Mouse (Mus musculus): ENCODE data around the gene Rnase2b. TPM values are rescaled to one million over a fixed set of nuclear protein-coding genes. Genes with fewer than 3 reads are reported as not detected.
A peak's percentile ranks its signal among the peaks of the same experiment; 100 is the strongest.
"Not testable (repeated sequence)": the region's sequence is repeated elsewhere in the genome, so short reads cannot be mapped to it uniquely, and the experiment has no call there.

Rnase2b gene
- polyA plus RNA-seq, 1 experiment, result not detected

DNA sequence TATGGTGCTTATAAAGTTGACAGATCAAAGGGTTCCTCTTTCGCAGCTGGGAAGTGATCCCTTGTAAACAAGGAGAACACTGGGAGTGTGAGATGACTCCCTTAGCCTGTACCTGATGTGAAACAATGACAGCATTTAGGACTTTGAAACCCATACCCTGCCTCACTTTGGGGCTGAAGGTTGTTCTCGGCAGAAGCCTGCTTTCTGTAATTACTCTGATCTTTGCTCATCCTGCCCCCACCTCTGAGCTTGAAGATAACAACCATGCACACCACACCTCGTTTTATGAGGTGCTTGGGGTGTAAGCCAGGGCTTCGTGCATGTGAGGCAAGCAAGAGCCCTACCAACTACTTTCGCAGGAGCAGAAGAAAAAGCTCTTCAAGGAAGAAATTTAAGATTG lies 12.9 kb upstream of the Rnase2b start:
- WGBS, result 13% methylated on average over 5 of the region's 5 CpGs
- DNase-seq (ENCODE audit: low read depth, low spot score), result peak; percentile 38

DNA sequence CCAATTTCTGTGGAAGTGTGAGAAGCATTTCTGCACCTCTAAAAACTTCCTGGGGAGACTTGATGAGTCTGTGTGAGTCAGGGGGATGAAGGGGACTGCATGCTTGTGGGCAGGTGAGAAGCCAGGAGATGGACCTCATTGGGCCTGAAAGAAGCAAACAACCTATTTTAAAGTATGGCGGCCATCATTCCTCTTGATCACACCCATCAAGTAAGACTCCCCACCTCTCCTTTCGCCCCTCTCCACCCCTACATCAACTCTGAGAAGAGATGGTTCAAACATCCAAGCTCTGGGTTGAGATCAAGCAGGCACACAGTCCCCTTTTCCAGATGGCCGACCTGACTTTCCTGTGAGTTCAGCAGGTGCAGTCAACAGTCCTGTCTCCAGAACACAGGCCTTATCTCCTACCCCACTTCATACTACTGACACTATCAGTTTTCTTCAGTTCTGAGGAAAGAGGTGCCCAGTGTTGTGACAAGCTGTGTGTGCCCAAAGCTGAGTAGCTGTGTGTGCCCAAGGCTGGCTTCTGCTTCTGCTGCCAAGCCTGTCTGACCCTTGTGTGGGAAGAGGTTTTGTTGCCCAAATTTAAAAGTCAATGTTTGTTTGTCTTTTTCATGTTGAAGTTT lies 11.7 kb upstream of the Rnase2b start:
- 88% methylated on average over 3 of the region's 3 CpGs for WGBS
- no peak for DNase-seq (ENCODE audit: low read depth, low spot score)

DNA sequence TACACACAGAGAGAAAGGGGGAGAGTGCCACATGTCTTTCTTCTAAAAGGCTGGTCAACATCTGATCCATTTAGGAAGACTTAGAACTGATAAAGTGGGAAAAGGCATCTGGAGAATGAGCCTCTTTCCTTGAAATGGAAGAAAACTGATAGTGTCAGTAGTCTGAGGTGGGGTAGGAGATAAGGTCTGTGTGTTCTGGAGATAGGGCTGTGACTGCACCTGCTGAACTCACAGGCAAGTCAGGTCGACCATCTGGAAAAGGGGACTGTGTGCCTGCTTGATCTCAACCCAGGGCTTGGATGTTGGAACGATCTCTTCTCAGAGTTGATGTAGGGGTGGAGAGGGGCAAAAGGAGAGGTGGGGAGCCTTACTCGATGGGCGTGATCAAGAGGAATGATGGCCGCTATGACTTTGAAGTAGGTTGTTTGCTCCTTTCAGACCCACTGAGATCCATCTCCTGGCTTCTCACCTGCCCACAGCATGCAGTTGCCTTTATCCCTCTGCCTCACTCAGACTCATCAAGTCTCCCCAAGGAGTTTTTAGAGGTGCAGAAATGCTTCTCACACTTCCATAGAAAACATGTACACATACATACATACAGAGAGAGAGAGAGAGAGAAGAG lies 9.7 kb upstream of the Rnase2b start:
- 59% methylated on average over 5 of the region's 5 CpGs for whole genome bisulfite sequencing
- no peak for DNase-seq (ENCODE audit: low read depth, low spot score)

DNA sequence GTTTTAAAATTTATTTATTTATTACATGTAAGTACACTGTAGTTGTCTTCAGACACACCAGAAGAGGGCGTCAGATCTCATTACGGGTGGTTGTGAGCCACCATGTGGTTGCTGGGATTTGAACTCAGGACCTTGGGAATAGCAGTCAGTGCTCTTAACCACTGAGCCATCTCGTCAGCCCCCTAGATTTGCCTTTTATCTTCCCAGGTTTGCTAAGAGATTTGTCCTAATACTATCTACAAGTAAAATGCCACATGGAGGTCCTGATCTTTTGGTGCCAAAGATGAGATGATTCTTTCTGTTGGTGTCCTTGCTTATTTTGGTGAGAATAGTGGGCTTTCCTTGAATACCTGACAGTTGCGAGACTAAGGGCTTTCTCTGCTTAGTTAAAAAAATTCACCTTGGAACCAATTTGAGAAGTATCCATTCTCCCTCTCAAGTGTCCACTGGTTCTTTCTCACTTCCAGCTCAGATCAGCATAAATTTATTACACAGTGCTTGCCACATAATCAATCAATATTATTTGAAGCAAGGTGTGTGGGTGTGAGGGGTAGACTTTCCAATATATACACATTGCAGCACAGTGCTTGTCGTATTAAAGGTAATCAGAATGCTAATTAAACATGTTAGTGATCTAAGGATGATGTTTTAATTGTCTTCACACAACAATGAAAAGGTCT lies 5.9 kb upstream of the Rnase2b start:
- WGBS, result 82% methylated on average over 5 of the region's 5 CpGs
- DNase-seq (ENCODE audit: low read depth, low spot score), result no peak

DNA sequence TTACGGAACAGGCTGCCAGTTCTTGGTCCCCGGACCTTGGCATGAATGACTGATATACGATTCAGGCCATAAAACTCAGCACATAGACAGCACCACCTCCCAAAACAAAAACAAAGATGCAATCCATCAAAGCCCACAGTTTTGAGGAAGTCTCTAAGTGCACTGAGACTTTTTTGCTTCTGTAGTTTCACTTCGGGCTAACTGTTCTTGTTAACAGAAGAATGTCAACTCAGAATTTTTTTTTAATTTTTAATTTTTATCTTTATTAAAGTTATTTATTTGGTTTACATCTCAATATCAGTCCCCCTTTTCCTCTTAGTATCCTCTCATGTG lies 5.4 kb upstream of the Rnase2b start:
- DNase-seq (ENCODE audit: low read depth, low spot score), result no peak
- 29% methylated on average over 4 of the region's 4 CpGs for WGBS

DNA sequence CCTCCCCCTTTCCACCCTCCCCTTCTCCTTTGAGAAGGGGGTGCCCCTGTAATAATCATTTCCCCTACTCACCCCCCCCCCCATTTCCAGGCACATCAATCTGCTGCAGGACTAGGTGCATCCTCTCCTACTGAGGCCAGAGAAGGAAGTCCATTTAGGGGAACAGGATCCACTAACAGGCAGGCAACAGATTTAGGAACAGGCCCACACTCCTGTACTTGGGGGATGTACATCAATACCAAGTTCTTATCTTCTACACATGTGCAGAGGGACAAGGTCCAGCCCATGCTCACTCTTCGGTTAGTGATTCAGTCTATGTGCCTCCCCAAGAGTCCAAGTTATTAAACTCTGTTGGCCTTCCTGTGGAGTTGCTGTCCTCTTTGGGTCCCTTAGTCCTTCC lies 5.0 kb upstream of the Rnase2b start:
- DNase-seq (ENCODE audit: low read depth, low spot score), result no peak
- WGBS, result 85% methylated on average over 1 of the region's 1 CpGs

DNA sequence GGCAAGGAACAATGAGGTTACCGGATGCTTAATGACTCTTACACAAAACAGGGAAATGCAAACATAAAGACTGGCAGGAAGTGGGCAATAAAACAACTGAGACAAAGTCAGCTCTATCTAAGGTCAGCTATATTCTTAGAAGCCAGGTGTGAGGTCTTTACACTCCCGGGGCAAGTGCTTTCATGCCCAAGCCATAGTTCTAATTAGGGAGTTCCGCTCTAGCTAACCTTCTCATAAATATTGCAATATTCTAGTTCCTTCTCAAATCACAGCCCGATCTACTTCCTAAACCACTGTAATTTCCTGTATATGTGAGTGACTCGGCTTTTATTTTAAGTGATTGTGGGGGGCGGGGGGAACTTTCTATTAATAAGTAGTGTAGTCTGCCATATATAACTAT lies 1.3 kb downstream of the Rnase2b start:
- not testable (repeated sequence) for DNase-seq (ENCODE audit: low read depth, low spot score)
- WGBS, result 56% methylated on average over 6 of the region's 6 CpGs

DNA sequence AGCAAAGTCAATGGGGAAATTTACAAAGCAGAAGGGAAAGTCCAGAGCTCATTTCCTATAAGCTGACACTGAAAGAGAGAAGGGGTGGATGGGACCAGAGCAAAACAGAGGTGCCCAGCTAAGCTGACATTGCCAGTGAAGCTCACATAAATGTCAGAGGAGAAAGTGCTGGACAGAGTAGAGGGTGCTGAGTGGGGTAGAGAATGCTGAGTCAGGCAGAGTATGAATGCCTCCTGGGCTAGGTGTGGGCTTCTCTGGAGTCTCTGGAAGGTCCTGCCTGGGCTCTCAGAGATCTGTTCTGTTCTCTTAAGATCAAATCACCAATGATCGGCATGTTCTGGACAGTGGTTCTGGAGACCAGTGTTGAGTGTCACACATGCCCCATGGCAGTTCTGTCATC lies 3.4 kb downstream of the Rnase2b start:
- DNase-seq (ENCODE audit: low read depth, low spot score), result no peak
- WGBS, result 96% methylated on average over 1 of the region's 1 CpGs

DNA sequence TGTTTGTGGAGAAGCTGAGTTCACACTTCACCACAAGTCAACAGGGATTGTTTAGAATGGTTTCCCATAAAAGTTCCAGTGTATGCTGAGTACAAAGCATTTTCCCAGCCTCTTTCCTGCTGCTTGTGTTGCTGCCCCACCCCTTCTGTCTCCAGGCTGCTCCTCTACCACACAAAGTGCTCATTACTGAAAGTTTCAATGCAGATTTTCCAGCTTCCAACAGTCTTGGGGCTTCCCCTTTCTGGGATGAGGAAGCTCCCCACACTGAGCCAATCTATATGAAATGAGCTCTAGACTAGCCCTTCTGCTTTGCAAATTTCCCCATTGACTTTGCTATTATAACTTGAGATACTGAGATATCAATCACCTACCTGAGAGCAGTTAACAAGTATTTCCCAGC lies 4.0 kb downstream of the Rnase2b start:
- DNase-seq (ENCODE audit: low read depth, low spot score), result no peak

DNA sequence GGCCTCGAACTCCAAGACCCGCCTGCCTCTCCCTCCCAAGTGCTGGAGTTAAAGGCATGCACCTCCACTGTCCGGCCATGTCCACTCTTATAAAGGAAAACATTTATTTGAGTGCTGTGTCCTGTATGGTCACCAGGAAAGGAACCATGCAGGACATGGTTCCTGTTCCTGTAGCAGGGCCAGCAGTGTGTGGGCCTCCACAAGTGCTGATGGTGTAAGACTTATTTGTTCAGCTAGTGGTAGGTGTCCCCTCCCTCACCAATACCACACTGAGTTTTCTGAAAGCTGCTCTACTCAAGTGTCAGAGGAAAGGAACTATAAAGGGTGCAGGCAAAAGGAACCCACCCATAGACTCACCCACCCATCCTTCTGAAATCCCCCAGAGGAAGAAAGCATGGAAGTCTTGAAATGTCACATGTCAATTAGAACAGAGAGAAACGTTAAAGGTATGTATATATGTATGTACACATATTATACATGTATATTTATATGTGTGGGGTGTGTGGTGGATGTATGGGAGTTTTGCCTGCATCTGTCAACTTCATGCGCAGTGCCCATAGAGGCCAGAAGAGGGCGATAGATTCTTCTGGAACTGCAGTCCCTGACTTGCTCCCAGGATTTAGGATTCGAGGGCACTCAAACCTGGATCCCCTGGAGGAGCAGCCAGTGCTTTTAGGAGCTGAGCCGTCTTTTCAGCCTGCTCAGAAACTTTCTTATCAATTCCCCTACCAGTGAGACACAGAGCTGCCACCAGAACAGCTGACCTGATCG lies 10.2 kb downstream of the Rnase2b start:
- WGBS, result 43% methylated on average over 9 of the region's 9 CpGs
- not testable (repeated sequence) for DNase-seq (ENCODE audit: low read depth, low spot score)

DNA sequence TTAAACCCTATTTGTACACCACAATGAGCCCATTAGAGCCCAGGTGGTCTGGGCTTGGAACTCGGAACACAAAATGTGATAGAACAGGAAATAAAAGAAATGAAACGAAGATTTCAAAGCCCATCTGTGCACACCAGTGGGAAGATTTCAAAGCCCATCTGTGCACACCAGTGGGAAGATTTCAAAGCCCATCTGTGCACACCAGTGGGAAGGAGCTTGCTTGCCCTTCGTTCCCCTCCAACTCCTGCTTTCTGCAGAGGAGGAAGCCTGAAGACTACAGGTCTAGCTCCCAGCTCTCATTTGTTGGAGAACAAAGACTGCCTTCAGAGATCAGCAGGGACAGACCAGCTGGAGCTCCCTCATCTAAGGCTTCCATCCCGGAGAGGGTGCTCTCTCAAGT lies 10.9 kb downstream of the Rnase2b start:
- 65% methylated on average over 4 of the region's 4 CpGs for WGBS

DNA sequence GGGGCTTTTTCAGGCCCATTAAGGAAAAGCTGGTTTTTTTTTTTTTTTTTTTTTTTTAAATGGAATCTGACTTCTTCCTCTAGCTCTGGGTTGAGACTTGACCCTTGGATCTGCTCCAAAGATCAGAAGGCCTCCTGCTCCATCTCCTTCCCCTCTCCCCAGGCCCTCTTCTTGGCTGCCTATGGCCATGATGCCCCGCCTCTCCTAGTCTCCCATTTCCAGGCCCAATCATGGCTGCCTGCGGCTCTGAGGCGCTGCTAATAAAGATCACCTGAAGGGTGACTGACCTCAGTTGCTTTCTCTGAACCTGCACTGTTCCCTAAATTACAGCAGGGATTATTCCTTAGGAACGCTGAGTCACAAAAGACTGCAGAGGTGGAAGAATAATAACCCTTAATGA lies 11.8 kb downstream of the Rnase2b start:
- WGBS, result 83% methylated on average over 4 of the region's 4 CpGs

More for the DNA sequence above, 10.9 kb downstream of the Rnase2b start:
- not testable (repeated sequence) for DNase-seq (ENCODE audit: low read depth, low spot score)

DNA sequence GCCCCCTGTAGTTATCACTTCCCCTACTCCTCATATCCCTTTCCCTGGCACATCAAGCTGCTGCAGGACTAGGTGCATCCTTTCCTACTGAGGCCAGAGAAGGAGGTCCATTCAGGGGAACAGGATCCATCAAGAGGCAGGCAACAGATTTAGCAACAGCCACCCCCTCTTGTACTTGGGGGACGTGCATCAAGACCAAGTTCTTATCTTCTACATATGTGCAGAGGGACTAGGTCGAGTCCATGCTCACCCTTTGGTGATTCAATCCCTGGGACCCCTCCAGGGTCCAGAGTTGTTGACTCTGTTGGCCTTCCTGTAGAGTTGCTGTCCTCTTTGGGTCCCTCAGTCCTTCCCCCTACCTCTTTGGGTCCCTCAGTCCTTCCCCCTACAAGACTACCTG lies 19.0 kb downstream of the Rnase2b start:
- WGBS, result 83% methylated on average over 2 of the region's 2 CpGs
- not testable (repeated sequence) for DNase-seq (ENCODE audit: low read depth, low spot score)

More for the DNA sequence above, 11.8 kb downstream of the Rnase2b start:
- DNase-seq (ENCODE audit: low read depth, low spot score), result no peak

DNA sequence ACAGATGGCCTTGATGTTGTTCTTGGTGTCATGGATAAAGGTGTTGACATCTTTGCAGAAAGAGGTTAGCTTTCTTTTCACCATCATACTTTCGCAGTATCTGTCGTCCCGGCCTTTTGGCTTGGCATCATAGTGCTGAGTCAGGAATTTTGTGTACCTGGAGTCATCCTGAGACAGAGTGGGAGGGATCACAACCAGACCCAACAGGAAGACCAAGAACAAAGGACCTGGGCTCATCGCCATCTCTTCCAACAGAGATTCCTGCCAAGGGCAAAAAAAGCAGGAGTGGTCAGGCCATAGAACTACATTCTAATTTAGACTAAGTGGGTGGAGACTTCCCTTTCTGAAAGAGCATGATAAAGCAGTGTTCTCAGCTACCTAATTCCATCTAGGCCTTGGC lies 33.6 kb downstream of the Rnase2b start:
- 88% methylated on average over 4 of the region's 4 CpGs for WGBS
- DNase-seq (ENCODE audit: low read depth, low spot score), result no peak

DNA sequence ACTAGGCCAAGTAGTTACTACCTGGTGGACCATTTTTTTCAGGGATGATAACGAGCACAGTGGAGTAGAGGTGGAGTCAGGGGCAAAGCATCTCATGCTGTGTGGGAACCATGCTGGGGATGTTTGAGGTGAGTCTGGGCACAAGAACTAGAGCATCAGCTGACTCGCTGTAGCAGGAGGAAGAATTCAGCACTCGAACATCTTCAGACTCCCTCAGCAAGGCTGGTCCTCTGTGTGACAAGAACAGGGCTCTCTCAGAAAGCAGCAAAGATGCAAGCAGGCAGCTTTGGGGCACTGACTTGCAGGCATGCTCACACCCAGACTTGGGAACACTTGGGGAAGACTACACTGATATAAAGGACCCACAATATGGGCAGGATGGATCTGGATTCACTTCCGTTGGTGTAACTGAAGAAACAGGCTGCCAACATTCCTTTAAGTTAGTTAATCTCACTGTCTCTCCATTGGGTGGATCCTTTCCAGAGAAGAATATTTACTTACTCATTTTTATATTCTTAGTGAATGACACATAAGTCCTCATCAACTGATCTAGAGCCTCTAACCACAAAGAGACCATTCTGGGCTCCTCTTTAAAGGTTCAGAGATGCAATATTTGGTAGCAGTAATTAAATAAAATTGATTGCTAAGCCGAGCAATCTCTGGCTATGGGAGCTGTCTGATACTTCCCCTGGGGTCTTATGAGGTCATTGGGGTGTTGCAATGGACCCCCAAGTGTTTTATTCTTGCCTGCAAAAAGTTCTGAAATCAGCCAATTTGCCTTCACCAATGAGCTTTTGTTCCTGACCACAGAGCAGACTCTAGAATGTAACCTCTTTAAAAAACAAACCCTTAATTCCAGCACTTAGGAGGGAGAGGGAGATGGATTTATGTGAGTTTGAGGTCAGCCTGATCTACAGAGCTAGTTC lies 37.3 kb downstream of the Rnase2b start, which contains the start of gene Ang2:
Ang2 (minus strand) TSS at position 51 of the 926 bp plus-strand sequence.
- WGBS, result 68% methylated on average over 5 of the region's 5 CpGs
- DNase-seq (ENCODE audit: low read depth, low spot score), result no peak

DNA sequence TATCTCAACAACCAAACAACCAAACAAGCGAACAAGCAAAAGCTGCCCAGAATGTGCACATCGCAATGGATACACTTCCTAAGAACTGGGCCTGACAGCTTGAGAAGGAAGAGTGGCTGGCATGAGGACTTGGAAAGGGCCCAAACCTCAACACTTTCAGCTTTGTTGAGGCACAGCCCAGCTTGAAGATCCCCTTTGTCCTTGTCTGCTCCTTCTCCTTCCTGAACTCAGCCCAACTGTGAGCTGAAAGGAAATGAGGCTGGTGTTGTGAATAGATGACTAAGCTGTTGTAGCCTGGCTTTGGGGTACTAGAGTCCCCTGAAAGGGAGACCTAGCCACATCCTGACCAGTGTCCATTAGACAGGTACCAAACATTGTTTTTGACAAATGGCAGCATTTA lies 38.0 kb downstream of the Rnase2b start:
- 89% methylated on average over 2 of the region's 2 CpGs for WGBS

DNA sequence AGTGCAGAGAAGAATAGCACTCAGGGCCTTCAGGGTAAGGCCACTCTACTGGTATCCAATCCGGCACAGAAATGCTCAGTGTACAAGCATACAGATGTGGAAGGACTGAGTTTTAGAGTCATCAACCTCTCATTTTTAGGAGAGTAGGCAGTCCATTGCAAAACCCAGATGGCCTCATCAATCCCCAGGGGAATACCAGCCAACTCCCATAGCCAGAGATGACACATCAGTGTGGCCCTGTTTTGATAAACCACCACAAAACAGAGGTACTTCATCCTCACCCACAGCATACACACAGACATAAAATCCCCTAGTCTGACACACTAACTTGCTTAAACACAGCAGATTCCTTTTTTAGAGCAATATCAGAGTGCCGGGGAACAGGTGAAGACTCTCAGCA lies 38.4 kb downstream of the Rnase2b start:
- no peak for DNase-seq (ENCODE audit: low read depth, low spot score)
- WGBS, result 88% methylated on average over 2 of the region's 2 CpGs

More for the DNA sequence above, 38.0 kb downstream of the Rnase2b start:
- no peak for DNase-seq (ENCODE audit: low read depth, low spot score)

DNA sequence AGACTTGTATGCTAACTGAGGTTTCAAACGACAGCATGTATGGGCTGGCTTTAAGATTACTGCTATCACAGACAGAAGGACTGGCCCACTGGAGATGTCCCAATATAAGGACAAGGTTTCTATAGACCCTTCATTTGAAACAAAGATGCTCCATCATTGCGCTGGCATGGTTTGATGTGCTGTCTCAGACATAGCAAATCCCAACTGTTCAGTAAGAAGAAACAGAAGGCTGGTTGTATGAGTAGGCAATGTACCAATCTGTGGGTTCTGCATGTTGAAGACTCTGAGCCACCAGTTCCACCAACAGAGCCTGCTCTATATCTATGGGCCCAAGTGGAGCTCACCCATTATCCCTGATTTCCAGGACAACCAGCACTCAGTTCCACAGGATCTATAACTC lies 41.1 kb downstream of the Rnase2b start, which contains the start of gene Ear14:
Ear14 (plus strand) TSS at position 277 of the 400 bp plus-strand sequence.
- DNase-seq (ENCODE audit: low read depth, low spot score), result no peak
- WGBS, result 93% methylated on average over 2 of the region's 2 CpGs
